Mouse (Mus musculus) adrenal gland, adult (tissue): ENCODE measurements at regions not wholly inside any gene's neighbourhood (a gene's known extent, or its start where the extent isn't known, plus 50 kb on each side); places are given as distances from the start of the nearest gene placed in this dataset.

Experiments used
- DNase-seq, 2 experiments: peaks; one replicate each; pipeline ENCODE4 v3.0.0; 2022 to 2023; ENCODE audit warnings: low spot score in 1 of 2; ENCODE audit not compliant: inconsistent age in 2 of 2

GRCm38 (mm10) chr15:61098519-61098918 lies 175.7 kb upstream of the A1bg start:
- no peak for DNase-seq

- DNase-seq: peak in 1 of 2 experiments; percentile 62
These were observed 173.4 kb upstream of the A1bg start for GRCm38 (mm10) chr15:61096021-61096781.

GRCm38 (mm10) chr15:61055017-61055609 lies 132.3 kb upstream of the A1bg start:
- peak in 1 of 2 experiments; percentile 36 for DNase-seq

GRCm38 (mm10) chr15:61051363-61051762 lies 128.6 kb upstream of the A1bg start:
- no peak for DNase-seq

- no peak for DNase-seq
These were observed 86.7 kb upstream of the A1bg start for GRCm38 (mm10) chr15:61009509-61009908.

GRCm38 (mm10) chr15:61007461-61008059 lies 84.7 kb upstream of the A1bg start:
- DNase-seq: peak; percentile 26 to 42

- DNase-seq: peak; percentile 10 to 58
These were observed 83.8 kb upstream of the A1bg start for GRCm38 (mm10) chr15:61006608-61007007.

- no peak for DNase-seq
These were observed 71.3 kb upstream of the A1bg start for GRCm38 (mm10) chr15:60993971-60994690.

- no peak for DNase-seq
These were observed 70.6 kb upstream of the A1bg start for GRCm38 (mm10) chr15:60993394-60993793.

- DNase-seq: peak; percentile 55 to 87
These were observed 59.8 kb upstream of the A1bg start for GRCm38 (mm10) chr15:60982576-60982975.
